Mouse (Mus musculus): ENCODE measurements around the gene Ppp3r1.
A peak's percentile ranks its signal among the peaks of the same experiment; 100 is the strongest.

The Ppp3r1 gene

GRCm38 (mm10) chr11:17158858-17159737 is at the start of gene Ppp3r1:
Gene Ppp3r1 (plus strand): TSS chr11:17159263.
- DNase-seq (ENCODE audit: low spot score in 2 of 2) = peak; percentile 93 to 97

- no peak for DNase-seq (ENCODE audit: low spot score in 2 of 2)
These were observed 46.5 kb upstream of the Ppp3r1 start for GRCm38 (mm10) chr11:17112419-17113090.

GRCm38 (mm10) chr11:17126418-17126817 is 32.6 kb upstream of the Ppp3r1 start:
- DNase-seq (ENCODE audit: low spot score in 2 of 2) = no peak

GRCm38 (mm10) chr11:17135638-17136037 is 23.4 kb upstream of the Ppp3r1 start:
- no peak for DNase-seq (ENCODE audit: low spot score in 2 of 2)

- DNase-seq (ENCODE audit: low spot score in 2 of 2) = no peak
These were observed 20.6 kb upstream of the Ppp3r1 start for GRCm38 (mm10) chr11:17138306-17139033.

- peak; percentile 56 to 68 for DNase-seq (ENCODE audit: low spot score in 2 of 2)
These were observed 727 bp downstream of the Ppp3r1 start for GRCm38 (mm10) chr11:17159738-17160241.

GRCm38 (mm10) chr11:17160242-17160641 is 1.2 kb downstream of the Ppp3r1 start:
- DNase-seq (ENCODE audit: low spot score in 2 of 2) = peak; percentile 24 to 68

GRCm38 (mm10) chr11:17163956-17164355 is 4.9 kb downstream of the Ppp3r1 start:
- DNase-seq (ENCODE audit: low spot score in 2 of 2) = no peak

- DNase-seq (ENCODE audit: low spot score in 2 of 2) = peak in 1 of 2 experiments; percentile 29
These were observed 7.6 kb downstream of the Ppp3r1 start for GRCm38 (mm10) chr11:17166627-17167026.

GRCm38 (mm10) chr11:17169262-17169661 is 10.2 kb downstream of the Ppp3r1 start:
- DNase-seq (ENCODE audit: low spot score in 2 of 2) = no peak

GRCm38 (mm10) chr11:17170938-17171729 is 12.1 kb downstream of the Ppp3r1 start:
- DNase-seq (ENCODE audit: low spot score in 2 of 2) = no peak

GRCm38 (mm10) chr11:17172300-17172699 is 13.2 kb downstream of the Ppp3r1 start:
- DNase-seq (ENCODE audit: low spot score in 2 of 2) = no peak

- no peak for DNase-seq (ENCODE audit: low spot score in 2 of 2)
These were observed 17.6 kb downstream of the Ppp3r1 start for GRCm38 (mm10) chr11:17176638-17177037.

GRCm38 (mm10) chr11:17180753-17181152 is 21.7 kb downstream of the Ppp3r1 start:
- DNase-seq (ENCODE audit: low spot score in 2 of 2) = no peak

GRCm38 (mm10) chr11:17181807-17182206 is 22.7 kb downstream of the Ppp3r1 start, which contains the start of gene Wdr92:
Gene Wdr92 (plus strand): TSS chr11:17182107.
- DNase-seq (ENCODE audit: low spot score in 2 of 2) = no peak

- no peak for DNase-seq (ENCODE audit: low spot score in 2 of 2)
These were observed 24.1 kb downstream of the Ppp3r1 start for GRCm38 (mm10) chr11:17183165-17183564.

GRCm38 (mm10) chr11:17187649-17188048 is 28.6 kb downstream of the Ppp3r1 start:
- DNase-seq (ENCODE audit: low spot score in 2 of 2) = no peak

GRCm38 (mm10) chr11:17188786-17189185 is 29.7 kb downstream of the Ppp3r1 start:
- DNase-seq (ENCODE audit: low spot score in 2 of 2) = no peak

- DNase-seq (ENCODE audit: low spot score in 2 of 2) = no peak
These were observed 33.2 kb downstream of the Ppp3r1 start for GRCm38 (mm10) chr11:17192151-17192844.

GRCm38 (mm10) chr11:17199170-17199569 is 40.1 kb downstream of the Ppp3r1 start:
- no peak for DNase-seq (ENCODE audit: low spot score in 2 of 2)
